Mouse (Mus musculus) cerebellum, adult 9-10 months (tissue): Measurements from ENCODE around the gene Tbc1d20.
"Not testable (repeated sequence)": the region's sequence is repeated elsewhere in the genome, so short reads cannot be mapped to it uniquely, and the experiment has no call there.

Experiments
- DNase-seq: peaks from one replicate; pipeline ENCODE4 v3.0.0; 2022

Gene Tbc1d20

GRCm38 (mm10) chr2:152293727-152294475 is at the start of gene Tbc1d20:
Gene Tbc1d20 (plus strand): TSS chr2:152293828.
- peak; percentile 91 for DNase-seq

DNA sequence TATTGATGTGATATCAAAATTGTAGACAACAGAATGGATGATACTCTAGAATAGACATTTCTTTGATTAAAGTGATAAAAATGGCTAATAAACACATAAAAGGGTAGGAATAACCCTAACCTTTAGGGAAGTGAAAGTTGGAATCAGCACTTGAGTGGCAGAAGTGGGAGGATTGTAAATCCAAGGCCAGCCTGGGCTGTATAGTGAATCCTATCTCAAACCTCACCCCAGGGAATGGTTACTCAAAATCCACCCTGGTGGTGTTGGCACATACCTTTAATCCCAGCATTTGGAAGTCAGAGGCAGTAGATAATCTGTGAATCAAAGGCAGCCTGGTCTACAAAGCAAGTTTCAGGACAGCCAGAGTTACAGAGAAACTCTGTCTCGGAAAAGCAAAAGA is 46.4 kb upstream of the Tbc1d20 start:
- no peak for DNase-seq

- DNase-seq: no peak
Measured at GRCm38 (mm10) chr2:152250511-152250910, 43.1 kb upstream of the Tbc1d20 start.

DNA sequence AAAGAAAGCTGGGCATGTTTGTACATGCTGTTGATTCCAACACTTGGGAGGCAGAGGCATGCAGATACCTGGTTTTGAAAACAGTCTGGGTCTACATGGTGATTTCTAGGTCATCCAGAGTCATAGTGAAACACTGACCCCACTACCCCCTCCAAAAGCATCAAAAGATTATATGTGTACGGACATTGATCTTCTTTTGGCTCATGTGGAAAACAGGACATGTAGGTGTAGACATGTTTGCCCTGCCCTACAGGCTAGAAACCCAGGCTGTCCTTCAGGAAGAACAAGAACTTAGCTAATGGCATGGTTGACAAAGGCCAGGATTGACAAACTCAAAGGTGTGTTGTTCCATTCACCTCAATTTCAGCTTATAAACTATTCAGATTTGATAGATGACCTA is 33.9 kb upstream of the Tbc1d20 start:
- DNase-seq: no peak

GRCm38 (mm10) chr2:152273639-152274038 is 20.0 kb upstream of the Tbc1d20 start:
- DNase-seq: no peak

DNA sequence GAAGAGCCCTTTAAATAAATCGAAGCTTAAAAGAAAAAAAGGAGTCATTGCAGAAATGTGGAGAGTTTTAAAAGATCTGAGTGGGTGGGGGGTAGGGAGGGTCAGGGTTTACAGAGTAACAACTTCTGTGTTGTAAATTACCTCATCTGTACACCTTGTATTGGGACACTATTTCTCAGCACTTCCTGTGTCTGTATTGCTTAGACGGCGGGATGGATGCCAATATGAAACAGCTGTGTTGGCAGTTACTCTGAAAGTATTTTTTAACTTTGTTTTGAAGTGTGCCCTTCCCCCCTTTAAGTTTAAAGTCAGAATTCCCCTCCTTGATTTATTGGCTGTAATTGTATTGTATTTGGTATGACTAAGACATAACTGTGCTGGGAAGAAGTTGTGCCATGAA is 12.2 kb upstream of the Tbc1d20 start:
- DNase-seq: no peak

- no peak for DNase-seq
Measured at GRCm38 (mm10) chr2:152287560-152287959, 6.1 kb upstream of the Tbc1d20 start.

DNA sequence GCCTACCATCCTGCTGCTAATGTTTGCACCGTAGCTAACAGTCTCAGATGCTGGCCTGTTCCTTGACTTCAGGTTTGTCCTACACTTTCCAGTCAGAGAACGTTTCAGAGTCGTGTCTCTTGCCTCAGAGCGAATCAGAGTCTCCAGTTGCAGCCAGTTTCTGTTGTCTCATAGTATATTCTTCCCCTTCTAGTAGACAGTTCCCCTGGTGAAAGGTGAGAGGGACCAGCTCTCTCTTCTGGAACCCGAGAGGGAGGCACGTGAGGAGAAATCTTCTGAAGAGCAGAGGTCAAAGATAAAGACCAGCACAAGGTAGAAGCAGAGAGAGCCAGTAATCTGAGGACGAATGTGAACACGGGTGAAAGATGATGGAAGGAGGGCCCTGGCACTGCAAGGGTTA is 5.6 kb upstream of the Tbc1d20 start:
- no peak for DNase-seq

DNA sequence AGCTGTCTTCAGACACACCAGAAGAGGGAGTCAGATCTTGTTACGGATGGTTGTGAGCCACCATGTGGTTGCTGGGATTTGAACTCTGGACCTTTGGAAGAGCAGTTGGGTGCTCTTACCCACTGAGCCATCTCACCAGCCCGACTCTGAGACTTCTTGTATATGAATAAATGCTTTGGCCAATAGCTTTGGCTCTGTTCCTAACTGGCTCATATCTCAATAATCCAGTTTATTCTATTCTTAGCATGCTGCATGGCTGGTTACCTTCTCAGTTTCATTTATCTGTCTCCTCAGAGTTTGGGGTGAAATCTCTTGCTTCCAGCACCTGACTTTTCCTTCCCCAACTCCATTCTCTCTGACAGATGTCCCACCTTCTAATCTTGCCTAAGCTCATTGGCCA is 4.0 kb upstream of the Tbc1d20 start:
- DNase-seq: not testable (repeated sequence)

- no peak for DNase-seq
Measured at GRCm38 (mm10) chr2:152292475-152292874, 1.2 kb upstream of the Tbc1d20 start.

DNA sequence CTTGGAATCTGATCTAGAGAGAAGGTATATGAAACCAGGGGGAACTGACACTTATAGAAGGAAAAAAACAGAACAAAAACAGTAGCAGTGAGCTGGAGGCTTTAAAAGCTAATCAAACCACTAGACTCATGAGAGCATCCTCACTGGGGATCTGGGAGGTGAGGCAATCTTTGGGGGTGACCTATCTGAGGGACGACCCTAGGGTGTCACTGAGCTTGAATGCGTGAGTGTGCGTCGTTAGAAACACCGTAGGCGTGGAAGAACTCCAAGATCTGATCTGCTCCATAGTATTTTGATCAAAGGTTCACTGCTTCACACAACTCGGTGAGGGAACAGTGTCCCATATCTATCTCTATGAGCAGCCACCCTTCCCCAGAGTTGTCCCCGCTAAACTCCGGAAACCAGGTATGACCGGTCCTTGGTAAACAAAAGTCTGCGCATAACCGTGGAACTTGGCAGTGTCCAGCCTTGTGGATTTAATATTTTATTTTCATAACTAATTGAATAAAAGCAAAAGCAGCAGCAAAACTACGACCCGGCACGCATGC is 375 bp upstream of the Tbc1d20 start:
- no peak for DNase-seq

GRCm38 (mm10) chr2:152294541-152294940 is 913 bp downstream of the Tbc1d20 start:
- no peak for DNase-seq

- DNase-seq: no peak
Measured at GRCm38 (mm10) chr2:152302862-152303261, 9.2 kb downstream of the Tbc1d20 start.

DNA sequence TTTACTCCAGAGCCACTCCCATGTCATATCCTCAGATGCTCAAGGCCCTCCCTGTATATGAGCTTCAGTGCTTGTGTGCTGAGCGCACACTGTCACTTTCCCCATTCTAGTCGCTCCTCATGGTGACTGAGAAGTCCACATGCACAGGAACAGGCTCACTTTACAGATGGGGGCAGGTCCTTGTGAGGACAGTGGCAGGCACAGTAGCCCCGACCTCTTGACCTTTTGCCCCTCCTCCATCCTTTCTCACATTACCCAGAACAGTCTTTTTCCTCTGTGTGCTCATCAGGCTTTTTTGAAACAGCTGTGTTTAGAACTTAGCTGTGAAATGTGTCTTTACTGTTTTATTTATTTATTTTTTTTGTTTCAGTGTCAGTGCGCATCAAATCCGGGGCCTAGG is 10.2 kb downstream of the Tbc1d20 start:
- DNase-seq: no peak

DNA sequence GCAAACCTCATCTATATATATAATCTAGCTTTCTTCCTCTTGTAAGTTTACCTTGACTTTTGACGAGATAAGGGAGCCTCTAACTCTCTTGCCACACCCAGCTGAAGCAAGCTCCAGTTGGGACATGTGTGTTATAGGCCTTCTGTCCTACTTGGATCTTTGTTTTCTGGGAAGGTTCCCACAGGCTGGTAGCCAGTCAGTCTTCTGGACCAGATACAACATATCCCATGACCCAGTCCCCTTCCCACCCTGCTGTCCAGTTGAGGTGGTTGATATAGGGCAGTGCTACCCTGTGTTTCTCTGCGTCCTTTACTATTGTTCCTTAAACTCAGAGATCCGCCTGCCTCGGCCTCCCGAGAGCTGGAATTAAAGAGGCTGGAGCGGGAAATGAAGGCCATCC is 11.9 kb downstream of the Tbc1d20 start:
- no peak for DNase-seq

- DNase-seq: no peak
Measured at GRCm38 (mm10) chr2:152307186-152307585, 13.6 kb downstream of the Tbc1d20 start.

DNA sequence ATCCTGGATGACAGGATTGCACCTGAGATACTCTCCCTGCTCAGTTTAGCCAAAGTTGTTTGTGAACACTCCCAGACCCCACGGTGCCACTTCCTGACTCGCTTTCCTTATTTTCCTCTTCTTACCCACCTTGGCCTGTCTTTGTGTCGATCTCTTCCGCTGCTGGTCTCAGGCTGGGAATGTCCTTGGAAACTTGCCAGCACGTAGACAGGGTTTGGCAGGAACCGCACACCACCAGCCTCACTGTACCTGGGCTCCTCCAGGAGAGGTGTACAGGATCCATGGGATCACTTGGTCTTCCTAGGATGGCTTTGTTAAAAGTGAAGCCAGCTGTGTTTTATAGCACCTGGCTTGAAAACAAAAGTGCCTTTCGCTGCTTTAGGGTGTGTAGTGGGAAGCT is 19.4 kb downstream of the Tbc1d20 start:
- DNase-seq: no peak

DNA sequence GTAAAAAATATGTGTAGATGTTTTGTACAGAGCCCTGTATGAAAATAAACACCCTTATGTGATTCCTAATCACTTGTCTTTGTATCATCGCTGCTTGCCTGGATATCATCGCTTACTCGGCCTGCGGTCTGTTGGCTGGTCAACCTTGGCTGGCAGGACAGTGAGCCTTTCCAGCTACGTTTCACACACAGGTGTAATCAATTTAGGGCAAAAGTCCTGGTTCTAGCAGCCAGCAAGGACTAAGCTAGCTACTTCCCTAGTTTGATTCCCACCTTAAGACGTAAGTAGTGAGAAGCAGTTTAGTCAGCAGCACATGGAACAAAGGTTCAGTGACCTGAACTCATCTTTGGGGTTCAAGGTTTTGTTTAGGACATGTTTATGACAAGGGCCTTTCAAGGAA is 20.3 kb downstream of the Tbc1d20 start:
- DNase-seq: no peak

GRCm38 (mm10) chr2:152317054-152317453 is 23.4 kb downstream of the Tbc1d20 start:
- DNase-seq: no peak

GRCm38 (mm10) chr2:152321558-152321957 is 27.9 kb downstream of the Tbc1d20 start:
- DNase-seq: no peak

GRCm38 (mm10) chr2:152322198-152322597 is 28.6 kb downstream of the Tbc1d20 start:
- no peak for DNase-seq

DNA sequence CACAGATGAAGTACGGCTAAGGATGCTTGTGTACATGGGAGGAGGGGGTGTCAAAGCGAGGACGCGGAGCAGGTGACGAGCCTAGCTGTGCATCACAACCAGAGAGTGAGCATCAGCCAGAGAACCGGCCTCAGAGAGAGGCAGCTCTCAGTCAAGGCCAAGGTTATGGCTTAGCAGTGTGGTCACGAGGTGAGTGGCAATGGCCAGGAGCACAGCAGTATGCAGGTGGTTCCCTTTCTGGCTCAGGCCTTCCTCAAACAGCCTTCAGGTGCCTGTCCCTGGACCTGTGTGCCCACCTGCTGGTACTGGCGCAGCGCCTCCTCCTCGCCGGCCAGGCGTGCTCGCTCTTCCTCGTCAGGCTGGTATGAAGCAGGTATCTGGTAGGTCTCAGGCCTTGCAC is 30.3 kb downstream of the Tbc1d20 start:
- peak; percentile 76 for DNase-seq

GRCm38 (mm10) chr2:152324842-152325241 is 31.2 kb downstream of the Tbc1d20 start:
- no peak for DNase-seq

DNA sequence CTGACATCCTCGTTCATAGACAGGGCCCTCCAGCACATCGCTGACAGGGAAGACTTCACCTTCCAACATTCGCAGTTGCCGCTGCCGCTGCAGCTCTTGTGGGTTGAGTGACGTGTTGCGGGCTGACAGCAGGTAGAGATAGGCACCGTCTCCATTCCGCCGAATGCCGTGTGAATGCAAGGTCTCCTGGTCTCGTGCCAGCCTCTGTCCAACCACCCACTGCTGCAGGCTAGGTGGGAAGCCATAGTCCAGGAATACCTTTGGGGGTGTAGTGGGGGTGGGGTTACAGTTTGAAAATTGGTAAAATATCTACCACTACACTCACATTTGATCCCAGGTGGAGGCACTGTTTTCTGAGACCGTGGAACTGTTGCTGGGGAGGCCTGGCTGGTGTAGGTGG is 32.5 kb downstream of the Tbc1d20 start:
- DNase-seq: no peak

DNA sequence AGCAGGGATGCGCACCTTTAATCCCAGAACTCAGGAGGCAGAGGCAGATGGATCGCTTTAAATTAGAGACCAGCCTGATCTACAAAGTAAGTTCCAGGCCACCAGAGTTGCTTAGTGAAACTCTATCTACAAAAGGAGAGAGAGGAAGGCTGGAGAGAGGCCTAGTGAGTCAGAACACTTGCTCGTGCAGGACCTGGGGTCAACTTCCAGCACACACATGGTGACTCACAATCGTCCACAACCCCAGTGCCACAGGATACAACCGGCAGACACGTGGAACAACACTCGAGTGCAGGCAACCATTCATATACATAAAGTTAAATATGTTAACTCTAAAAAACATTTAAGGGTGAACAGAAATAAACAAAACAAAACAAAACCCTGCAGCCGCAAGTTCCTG is 33.0 kb downstream of the Tbc1d20 start:
- DNase-seq: no peak
